In genomic region chr9:116156501-116156900, GRCm38 (mm10) we compare ENCODE assay signal across 18 mouse cellular contexts.
"Had no signal": no experiment of that assay in that cellular context is flagged by ENCODE, and none has a peak within 500 bp of the region (broad histone marks: within the 10 kb centered on the region; RNA-seq: fewer than 3 reads in every experiment).

No protein-coding gene starts in this region.

- H3K36me3 ChIP-seq: midbrain, embryonic 10.5 days; midbrain, embryonic 13.5 days; neural tube, embryonic 13.5 days had no signal

- ATAC-seq: hindbrain, embryonic 16.5 days; intestine, embryonic 16.5 days; lung, postnatal 0 days; midbrain, embryonic 13.5 days; midbrain, embryonic 16.5 days had no signal

- DNase-seq: layer of hippocampus, postnatal 36 days; liver, embryonic 13.5 days; lung, adult 2 months; retina, postnatal 1 day; right cerebral cortex, postnatal 25 days; spleen, adult 18-20 months; thymus, postnatal 25 days had no signal

- H3K4me2 ChIP-seq: liver, embryonic 13.5 days; midbrain, embryonic 13.5 days; neural tube, embryonic 13.5 days; stomach, embryonic 15.5 days had no signal

- H3K9ac ChIP-seq: liver, embryonic 13.5 days; midbrain, embryonic 13.5 days; neural tube, embryonic 13.5 days; stomach, embryonic 15.5 days had no signal

- H3K27me3 ChIP-seq: liver, embryonic 13.5 days; megakaryocyte, embryonic 14.5 days; midbrain, embryonic 13.5 days; neural tube, embryonic 13.5 days; stomach, embryonic 15.5 days had no signal

- H3K4me3 ChIP-seq: left cerebral cortex, adult 2 months; liver, embryonic 13.5 days; megakaryocyte, embryonic 14.5 days; midbrain, embryonic 10.5 days; midbrain, embryonic 13.5 days; myocyte; neural tube, embryonic 13.5 days; stomach, embryonic 15.5 days had no signal

- H3K9me3 ChIP-seq: liver, embryonic 13.5 days; midbrain, embryonic 10.5 days; midbrain, embryonic 13.5 days; neural tube, embryonic 13.5 days; stomach, embryonic 15.5 days had no signal

- H3K27ac ChIP-seq: left cerebral cortex, adult 2 months; liver, embryonic 13.5 days; midbrain, embryonic 10.5 days; midbrain, embryonic 13.5 days; neural tube, embryonic 13.5 days; stomach, embryonic 15.5 days had no signal

- H3K4me1 ChIP-seq: midbrain, embryonic 13.5 days; neural tube, embryonic 13.5 days had no signal
